Mouse (Mus musculus): Measurements from ENCODE around the gene Spdef.

DNA sequence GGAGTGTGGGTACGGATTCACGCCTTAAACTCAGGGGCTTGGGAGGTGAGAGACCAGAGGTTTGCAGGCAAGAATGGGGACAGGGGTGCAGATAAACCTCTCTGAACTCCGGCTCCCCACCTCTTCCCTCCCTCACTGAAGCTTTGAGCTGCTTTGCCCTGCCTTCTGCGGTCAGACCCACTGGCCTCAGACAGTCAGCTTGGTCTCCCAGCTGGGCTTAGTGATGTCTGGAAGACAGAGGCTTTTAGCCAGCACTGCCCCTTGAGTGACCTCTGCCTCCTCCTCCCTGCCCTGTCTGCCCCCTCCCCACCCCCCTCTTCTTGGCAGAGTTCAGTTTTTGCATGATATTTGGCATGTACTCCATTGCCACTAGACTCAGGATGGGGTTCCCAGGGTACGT is 42.4 kb downstream of the Spdef start:
- no peak for TF ChIP-seq CTCF (IDR thresholded peaks at IDR 0.05; ENCODE audit: low read depth, low read length)
- TF ChIP-seq POLR2A (IDR thresholded peaks at IDR 0.05; ENCODE audit: extremely low read depth, insufficient read depth, low read length), result no peak

Data from liver, adult 2 months (tissue).